Mouse (Mus musculus): ENCODE measurements around the gene Zfp738. TPM values are rescaled to one million over a fixed set of nuclear protein-coding genes. Genes with fewer than 3 reads are reported as not detected.
"Not testable (repeated sequence)": the region's sequence is repeated elsewhere in the genome, so short reads cannot be mapped to it uniquely, and the experiment has no call there.

Zfp738 gene
- 0.52 TPM for polyA plus RNA-seq (2012; fragmentation: generic; extraction: Trizol)

GRCm38 (mm10) chr13:67686971-67687370 lies at the start of gene Zfp738:
TSS of gene Zfp738 (minus strand) at chr13:67687071.
- Histone ChIP-seq H3K4me3 (no peak within 1 kb of the TSS), H3K36me3 (ENCODE audit: control insufficient read depth, insufficient read depth) (no peaks in the 10 kb centered on the region), H3ac (ENCODE audit: control insufficient read depth, insufficient read length) (no peak within 1 kb of the TSS), H3K27me3 (ENCODE audit: control insufficient read depth, insufficient read depth, insufficient read length) (no peaks in the 10 kb centered on the region), H3K4me2 (ENCODE audit: low read depth) (no peak within 1 kb of the TSS), H3K79me2 (ENCODE audit: control insufficient read depth, insufficient read depth) (no peaks in the 10 kb centered on the region)
- TF ChIP-seq MYOD1 (IDR thresholded peaks at IDR 0.05; ENCODE audit: control insufficient read depth in 1 of 3, insufficient read length in 2 of 3, low read depth in 2 of 3): no peak
- no peak for TF ChIP-seq E2F4 (IDR thresholded peaks at IDR 0.05; ENCODE audit: insufficient read depth)
- no peak for TF ChIP-seq MYOG (IDR thresholded peaks at IDR 0.05; ENCODE audit: control insufficient read depth in 1 of 3, insufficient read depth in 1 of 3, insufficient read length in 2 of 3, low read depth in 2 of 3)
- TF ChIP-seq TCF12 (IDR thresholded peaks at IDR 0.05; ENCODE audit: insufficient read depth, poor library complexity, severe bottlenecking): no peak
- TF ChIP-seq SRF (IDR thresholded peaks at IDR 0.05; ENCODE audit: control insufficient read depth, insufficient read length, low read depth): no peak
- no peak for TF ChIP-seq REST (IDR thresholded peaks at IDR 0.05; ENCODE audit: insufficient read depth, insufficient read length)
- TF ChIP-seq POLR2A (IDR thresholded peaks at IDR 0.05; ENCODE audit: insufficient read length, low read depth): no peak
- TF ChIP-seq POLR2AphosphoS2 (IDR thresholded peaks at IDR 0.05; ENCODE audit: insufficient read length, low read depth): no peak
- no peak for TF ChIP-seq TCF3 (IDR thresholded peaks at IDR 0.05; ENCODE audit: insufficient read length, low read depth)
- TF ChIP-seq MAX (IDR thresholded peaks at IDR 0.05; ENCODE audit: low read depth): no peak
- no peak for TF ChIP-seq USF1 (IDR thresholded peaks at IDR 0.05; ENCODE audit: low read depth)
- TF ChIP-seq CEBPB (IDR thresholded peaks at IDR 0.05; ENCODE audit: insufficient read depth, poor library complexity, severe bottlenecking): no peak

DNA sequence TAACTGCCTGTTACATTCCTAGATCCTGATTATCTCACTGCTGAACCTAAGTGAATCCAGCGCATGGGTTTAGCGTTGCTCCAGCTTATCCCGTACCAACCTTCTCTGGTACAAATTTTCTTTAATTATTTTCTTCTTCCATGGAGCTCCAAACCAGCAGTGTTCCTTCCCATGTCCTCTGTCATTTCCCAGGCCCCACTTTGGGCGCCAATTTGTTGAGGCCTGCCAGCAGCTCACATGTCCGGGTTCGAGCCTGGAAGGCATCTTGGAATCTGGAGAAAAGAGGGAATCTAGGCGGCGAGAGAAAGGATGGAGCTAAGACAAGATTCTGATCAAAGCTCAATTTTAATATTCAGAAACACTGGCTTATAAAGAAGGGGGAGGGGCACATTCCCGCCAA lies 47.5 kb upstream of the Zfp738 start:
- not testable (repeated sequence) for H3K4me3 ChIP-seq; H3K27me3 ChIP-seq (ENCODE audit: control insufficient read depth, insufficient read depth, insufficient read length); H3ac ChIP-seq (ENCODE audit: control insufficient read depth, insufficient read length); H3K36me3 ChIP-seq (ENCODE audit: control insufficient read depth, insufficient read depth); H3K79me2 ChIP-seq (ENCODE audit: control insufficient read depth, insufficient read depth); H3K4me2 ChIP-seq (ENCODE audit: low read depth)

- not testable (repeated sequence) for H3K36me3 ChIP-seq (ENCODE audit: control insufficient read depth, insufficient read depth); H3K79me2 ChIP-seq (ENCODE audit: control insufficient read depth, insufficient read depth); H3ac ChIP-seq (ENCODE audit: control insufficient read depth, insufficient read length); H3K27me3 ChIP-seq (ENCODE audit: control insufficient read depth, insufficient read depth, insufficient read length)
- peak overlapping the region; percentile 95 for H3K4me2 ChIP-seq (ENCODE audit: low read depth)
- peak overlapping the region; percentile 57 for H3K4me3 ChIP-seq
These were observed 42.6 kb upstream of the Zfp738 start for GRCm38 (mm10) chr13:67729441-67729840.

GRCm38 (mm10) chr13:67728641-67729318 lies 41.9 kb upstream of the Zfp738 start, which contains the start of gene Zfp65:
TSS of gene Zfp65 (minus strand) at chr13:67729173.
- no peak for TF ChIP-seq POLR2AphosphoS2 (IDR thresholded peaks at IDR 0.05; ENCODE audit: insufficient read length, low read depth)
- peak; percentile 36 for TF ChIP-seq POLR2A (IDR thresholded peaks at IDR 0.05; ENCODE audit: insufficient read length, low read depth)
- no peak for TF ChIP-seq MAX (IDR thresholded peaks at IDR 0.05; ENCODE audit: low read depth)
- TF ChIP-seq SRF (IDR thresholded peaks at IDR 0.05; ENCODE audit: control insufficient read depth, insufficient read length, low read depth): no peak
- TF ChIP-seq TCF12 (IDR thresholded peaks at IDR 0.05; ENCODE audit: insufficient read depth, poor library complexity, severe bottlenecking): no peak
- TF ChIP-seq TCF3 (IDR thresholded peaks at IDR 0.05; ENCODE audit: insufficient read length, low read depth): no peak
- no peak for TF ChIP-seq CEBPB (IDR thresholded peaks at IDR 0.05; ENCODE audit: insufficient read depth, poor library complexity, severe bottlenecking)
- no peak for TF ChIP-seq MYOG (IDR thresholded peaks at IDR 0.05; ENCODE audit: control insufficient read depth in 1 of 3, insufficient read depth in 1 of 3, insufficient read length in 2 of 3, low read depth in 2 of 3)
- no peak for TF ChIP-seq REST (IDR thresholded peaks at IDR 0.05; ENCODE audit: insufficient read depth, insufficient read length)

GRCm38 (mm10) chr13:67728106-67728505 lies 41.2 kb upstream of the Zfp738 start:
- H3K4me3 ChIP-seq: peak overlapping the region; percentile 57
- no peaks in the 10 kb centered on the region for H3K27me3 ChIP-seq (ENCODE audit: control insufficient read depth, insufficient read depth, insufficient read length)
- TF ChIP-seq TCF12 (IDR thresholded peaks at IDR 0.05; ENCODE audit: insufficient read depth, poor library complexity, severe bottlenecking): no peak
- TF ChIP-seq MAX (IDR thresholded peaks at IDR 0.05; ENCODE audit: low read depth): no peak
- TF ChIP-seq POLR2AphosphoS2 (IDR thresholded peaks at IDR 0.05; ENCODE audit: insufficient read length, low read depth): no peak
- no peak for TF ChIP-seq CEBPB (IDR thresholded peaks at IDR 0.05; ENCODE audit: insufficient read depth, poor library complexity, severe bottlenecking)
- no peak for TF ChIP-seq USF1 (IDR thresholded peaks at IDR 0.05; ENCODE audit: low read depth)
- no peak for TF ChIP-seq MYOD1 (IDR thresholded peaks at IDR 0.05; ENCODE audit: control insufficient read depth in 1 of 3, insufficient read length in 2 of 3, low read depth in 2 of 3)
- TF ChIP-seq E2F4 (IDR thresholded peaks at IDR 0.05; ENCODE audit: insufficient read depth): no peak
- no peak for TF ChIP-seq MYOG (IDR thresholded peaks at IDR 0.05; ENCODE audit: control insufficient read depth in 1 of 3, insufficient read depth in 1 of 3, insufficient read length in 2 of 3, low read depth in 2 of 3)
- no peak for TF ChIP-seq SRF (IDR thresholded peaks at IDR 0.05; ENCODE audit: control insufficient read depth, insufficient read length, low read depth)
- peak overlapping the region; percentile 67 for H3K4me2 ChIP-seq (ENCODE audit: low read depth)
- no peak overlapping the region for H3ac ChIP-seq (ENCODE audit: control insufficient read depth, insufficient read length)
- no peaks in the 10 kb centered on the region for H3K36me3 ChIP-seq (ENCODE audit: control insufficient read depth, insufficient read depth)
- H3K79me2 ChIP-seq (ENCODE audit: control insufficient read depth, insufficient read depth): peaks cover 2% of the 10 kb centered on the region

More at GRCm38 (mm10) chr13:67728641-67729318, 41.9 kb upstream of the Zfp738 start, which contains the start of gene Zfp65:
- no peaks in the 10 kb centered on the region for H3K36me3 ChIP-seq (ENCODE audit: control insufficient read depth, insufficient read depth)
- no peaks in the 10 kb centered on the region for H3K27me3 ChIP-seq (ENCODE audit: control insufficient read depth, insufficient read depth, insufficient read length)
- H3K79me2 ChIP-seq (ENCODE audit: control insufficient read depth, insufficient read depth): no peaks in the 10 kb centered on the region
- H3ac ChIP-seq (ENCODE audit: control insufficient read depth, insufficient read length): no peak within 1 kb of the TSS
- peak within 1 kb of the TSS; percentile 95 for H3K4me2 ChIP-seq (ENCODE audit: low read depth)
- H3K4me3 ChIP-seq: peak within 1 kb of the TSS; percentile 57

GRCm38 (mm10) chr13:67725331-67725730 lies 38.5 kb upstream of the Zfp738 start:
- H3K27me3 ChIP-seq (ENCODE audit: control insufficient read depth, insufficient read depth, insufficient read length); H3K4me3 ChIP-seq; H3K4me2 ChIP-seq (ENCODE audit: low read depth); H3ac ChIP-seq (ENCODE audit: control insufficient read depth, insufficient read length); H3K36me3 ChIP-seq (ENCODE audit: control insufficient read depth, insufficient read depth); H3K79me2 ChIP-seq (ENCODE audit: control insufficient read depth, insufficient read depth): not testable (repeated sequence)

Measured in myocyte (in vitro differentiated cells).